Mouse (Mus musculus) liver, adult 2 months (tissue): ENCODE measurements around the gene Foxd4. TPM values are rescaled to one million over a fixed set of nuclear protein-coding genes. Genes with fewer than 3 reads are reported as not detected.

Experiments
- DNase-seq: peaks from one replicate; pipeline ENCODE4 v3.0.0-alpha.2; 2011; ENCODE audit warnings: low read depth, low spot score; ENCODE audit errors: extremely low read depth
- H3K27ac ChIP-seq: fragments of 200-500 bp; replicated peaks from 2 replicates; pipeline ENCODE4 v1.5.1; 2012; ENCODE audit warnings: low read depth, mild to moderate bottlenecking, control low read depth, inconsistent platforms, low read length; ENCODE audit not compliant: insufficient read depth
- H3K27me3 ChIP-seq: fragments of 200-500 bp; 2 replicates; pipeline ENCODE4 v1.6.1; 2012; ENCODE audit warnings: mild to moderate bottlenecking, moderate library complexity, low read length, inconsistent platforms; ENCODE audit not compliant: control insufficient read depth, insufficient read depth
- H3K36me3 ChIP-seq: fragments of 200-500 bp; 2 replicates; pipeline ENCODE4 v1.6.1; 2012; ENCODE audit warnings: low read length, inconsistent platforms; ENCODE audit not compliant: control insufficient read depth, insufficient read depth
- H3K4me1 ChIP-seq: fragments of 200-500 bp; 2 replicates; pipeline ENCODE4 v1.6.1; 2011; ENCODE audit warnings: low read length; ENCODE audit not compliant: control insufficient read depth, insufficient read depth
- H3K4me3 ChIP-seq: fragments of 200-500 bp; 2 replicates; pipeline ENCODE4 v1.5.1; 2011; ENCODE audit warnings: low read depth, mild to moderate bottlenecking, control low read depth, low read length, moderate library complexity; ENCODE audit not compliant: insufficient read depth
- H3K79me2 ChIP-seq: fragments of 200-500 bp; 2 replicates; pipeline ENCODE4 v1.6.1; 2012; ENCODE audit warnings: inconsistent platforms, mild to moderate bottlenecking, low read length, moderate library complexity; ENCODE audit not compliant: control insufficient read depth, insufficient read depth
- H3K9ac ChIP-seq: fragments of 200-500 bp; 2 replicates; pipeline ENCODE4 v1.6.1; 2012; ENCODE audit warnings: low read depth, mild to moderate bottlenecking, control low read depth, inconsistent platforms, low read length
- CTCF ChIP-seq: fragments of 200-500 bp; IDR thresholded peaks from 2 replicates; pipeline ENCODE4 v1.5.1; 2011; ENCODE audit warnings: low read depth, low read length, control low read depth
- POLR2A ChIP-seq: fragments of 200-500 bp; IDR thresholded peaks from 2 replicates; pipeline ENCODE4 v1.6.1; 2011; ENCODE audit warnings: low read length, control low read depth; ENCODE audit not compliant: insufficient read depth; ENCODE audit errors: extremely low read depth
- WGBS: fragments of 180-500 bp; shearing (Covaris S2); methylation state at CpG from one replicate; pipeline ENCODE4 v1.1.7; 2018; 5-methylcytosine and 5-hydroxymethylcytosine counted together
- polyA plus RNA-seq: library from polyadenylated mRNA; depleted of rRNA; stranded (reverse); fragments of >200 nt; gene quantifications from 2 replicates; pipeline ENCODE4 v1.2.3, GENCODE M21; 2012; rRNA removed
- total RNA-seq: library from RNA; depleted of rRNA; stranded (reverse); fragments of >200 nt; gene quantifications from 2 replicates; pipeline ENCODE4 v1.2.3, GENCODE M21; 2014; rRNA removed

The Foxd4 gene
- total and polyA plus RNA-seq, 2 experiments = not detected

- WGBS = 23% methylated on average over 18 of the region's 18 CpGs
- H3K4me1 ChIP-seq = no peaks in the 10 kb centered on the region
- H3K79me2 ChIP-seq = no peaks in the 10 kb centered on the region
- peak; percentile 84 for TF ChIP-seq CTCF
- TF ChIP-seq POLR2A = no peak
- H3K9ac ChIP-seq = no peak overlapping the region
- DNase-seq = peak; percentile 26
- no peak overlapping the region for H3K27ac ChIP-seq
- H3K36me3 ChIP-seq = no peaks in the 10 kb centered on the region
- no peaks in the 10 kb centered on the region for H3K27me3 ChIP-seq
- no peak overlapping the region for H3K4me3 ChIP-seq
Measured at GRCm38 (mm10) chr19:24871037-24871635, 29.9 kb downstream of the Foxd4 start.

DNA sequence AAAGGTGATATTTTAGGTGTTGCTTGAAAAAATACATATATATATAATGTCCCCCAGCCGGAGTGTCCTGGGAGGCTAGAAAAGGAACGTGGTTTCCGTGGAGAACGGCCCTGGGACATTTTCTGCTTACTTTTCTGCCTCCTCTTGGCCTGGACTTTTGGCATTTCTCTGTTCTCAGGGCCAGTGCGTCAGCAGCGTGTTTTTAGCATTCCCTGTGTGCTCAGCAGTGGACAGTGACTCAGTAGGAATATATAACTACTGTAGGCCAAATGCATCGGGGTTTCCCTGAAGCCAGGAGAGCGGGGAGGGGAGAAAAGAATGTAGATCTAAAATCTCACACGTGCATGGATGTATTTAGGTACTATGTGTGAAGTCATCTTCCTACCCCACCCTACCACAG, 35.6 kb downstream of the Foxd4 start:
- no peaks in the 10 kb centered on the region for H3K79me2 ChIP-seq
- no peak for DNase-seq
- H3K4me1 ChIP-seq = no peaks in the 10 kb centered on the region
- no peak overlapping the region for H3K9ac ChIP-seq
- H3K4me3 ChIP-seq = no peak overlapping the region
- 83% methylated on average over 9 of the region's 9 CpGs for WGBS
- TF ChIP-seq CTCF (no peak), POLR2A (no peak)
- H3K27ac ChIP-seq = no peak overlapping the region
- H3K27me3 ChIP-seq = peaks cover 7% of the 10 kb centered on the region
- H3K36me3 ChIP-seq = no peaks in the 10 kb centered on the region

DNA sequence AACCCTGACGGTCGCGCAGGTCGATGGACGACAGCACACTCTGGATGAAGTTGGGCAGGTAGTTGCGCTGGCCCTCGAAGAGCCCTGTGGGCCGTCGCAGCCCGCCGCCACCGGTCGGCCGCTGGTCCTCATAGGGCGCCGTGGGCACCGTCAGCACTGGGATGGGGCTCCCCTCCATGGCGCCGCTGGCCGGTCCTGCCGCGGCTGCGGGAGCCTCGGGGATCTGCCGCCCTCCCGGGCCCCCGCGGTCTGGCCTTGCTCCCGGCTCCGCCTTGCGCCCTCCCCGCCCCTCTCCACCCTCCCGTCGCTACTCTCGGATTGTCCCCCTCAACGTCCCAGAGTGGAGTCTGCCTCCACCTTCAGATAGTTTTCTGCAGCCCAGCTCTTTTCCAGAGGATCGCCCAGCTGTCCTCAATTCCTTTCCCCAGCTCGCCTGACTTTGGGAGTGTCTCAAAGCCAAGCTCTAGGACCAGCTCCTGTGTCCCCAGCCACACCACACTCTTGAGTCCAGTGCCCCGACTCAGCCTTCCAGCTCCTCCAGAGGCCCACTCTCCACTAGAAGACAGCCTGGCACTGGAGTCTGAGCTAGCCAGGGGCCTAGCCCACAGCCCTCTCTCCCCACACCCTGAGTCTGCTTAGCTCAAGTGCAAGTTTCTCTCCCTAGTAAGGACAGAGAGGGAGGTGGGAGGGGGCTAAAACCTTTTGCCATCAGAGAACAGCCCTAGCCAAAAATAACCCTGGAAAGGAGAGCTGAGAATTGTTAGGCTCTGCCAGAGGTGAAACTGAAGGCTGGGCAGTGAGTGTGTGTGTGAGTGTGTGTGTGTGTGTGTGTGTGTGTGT, 39.2 kb downstream of the Foxd4 start, which contains the start of gene Pgm5:
TSS of gene Pgm5 (minus strand) at position 244 of the 840 bp plus-strand sequence.
- Histone ChIP-seq H3K36me3 (no peaks in the 10 kb centered on the region), H3K27ac (no peak within 1 kb of the TSS), H3K27me3 (peaks cover 7% of the 10 kb centered on the region), H3K9ac (peak within 1 kb of the TSS; percentile 69), H3K4me1 (no peaks in the 10 kb centered on the region), H3K4me3 (peak within 1 kb of the TSS; percentile 55), H3K79me2 (no peaks in the 10 kb centered on the region)
- WGBS = 3% methylated on average over 39 of the region's 39 CpGs
- no peak for DNase-seq
- TF ChIP-seq POLR2A (no peak), CTCF (no peak)

DNA sequence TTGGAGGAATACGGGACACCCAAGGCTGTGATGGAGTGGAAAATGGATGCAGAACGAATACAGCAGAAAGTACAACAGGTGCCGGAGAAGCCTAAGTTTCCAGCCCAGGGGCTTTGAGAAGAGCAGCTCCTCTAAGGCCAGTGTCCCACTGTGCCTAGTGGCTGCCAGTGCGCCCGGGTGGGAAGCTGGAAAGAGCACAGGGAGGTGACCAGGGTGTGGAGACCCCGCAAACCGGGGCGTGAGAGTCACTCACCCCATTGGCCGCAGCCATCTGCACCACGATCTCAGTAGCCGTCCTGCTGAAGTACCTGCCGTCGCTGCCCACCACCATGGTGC, 39.8 kb downstream of the Foxd4 start:
- Histone ChIP-seq H3K36me3 (no peaks in the 10 kb centered on the region), H3K79me2 (no peaks in the 10 kb centered on the region), H3K4me3 (peak overlapping the region; percentile 55), H3K9ac (peak overlapping the region; percentile 69), H3K4me1 (no peaks in the 10 kb centered on the region), H3K27me3 (peaks cover 7% of the 10 kb centered on the region), H3K27ac (no peak overlapping the region)
- no peak for TF ChIP-seq POLR2A
- 22% methylated on average over 13 of the region's 13 CpGs for WGBS
- DNase-seq = no peak

DNA sequence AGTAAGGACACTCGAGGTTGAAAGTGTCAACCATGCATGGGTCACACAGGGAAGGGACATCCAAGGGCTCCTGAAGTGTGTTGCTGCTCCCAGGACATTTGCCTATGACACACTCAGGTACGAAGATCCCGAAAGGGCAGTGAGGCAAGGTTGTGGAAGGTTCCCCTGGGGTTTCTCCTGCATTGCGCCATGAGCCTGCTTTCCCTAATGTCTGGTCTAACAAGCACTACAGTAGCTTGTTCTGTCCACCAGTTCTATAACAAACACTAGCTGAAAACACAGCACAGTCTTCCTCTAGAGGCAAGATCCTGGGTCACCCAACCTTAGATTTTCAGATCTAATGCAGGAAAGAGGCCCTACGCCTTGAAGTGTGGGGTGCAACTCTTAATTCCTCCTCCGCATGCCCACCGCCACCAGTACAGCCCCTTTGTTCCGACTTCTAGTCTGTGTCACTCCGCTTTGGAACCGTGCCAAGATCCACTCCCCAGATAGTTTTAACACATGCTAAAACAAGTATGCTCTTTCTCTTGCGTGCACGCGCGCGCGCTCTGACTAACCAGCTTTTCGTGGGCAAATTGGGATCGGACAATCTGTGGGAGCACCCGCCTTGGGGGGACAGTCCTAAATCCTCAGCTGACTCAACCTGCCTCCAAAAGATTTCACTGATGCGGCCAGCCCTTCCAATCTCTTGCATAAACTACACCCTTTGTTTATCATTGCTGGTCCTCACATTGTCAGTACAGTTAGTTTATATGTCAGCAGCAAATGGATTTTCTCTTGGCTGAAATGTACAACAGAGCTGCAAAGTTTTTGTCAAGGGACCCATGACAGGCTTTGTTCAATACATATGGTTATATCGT, 49.3 kb downstream of the Foxd4 start:
- no peak for DNase-seq
- no peak overlapping the region for H3K4me3 ChIP-seq
- no peak overlapping the region for H3K27ac ChIP-seq
- H3K79me2 ChIP-seq = no peaks in the 10 kb centered on the region
- H3K36me3 ChIP-seq = no peaks in the 10 kb centered on the region
- no peaks in the 10 kb centered on the region for H3K4me1 ChIP-seq
- 87% methylated on average over 21 of the region's 21 CpGs for WGBS
- no peak for TF ChIP-seq POLR2A
- no peak for TF ChIP-seq CTCF
- no peaks in the 10 kb centered on the region for H3K27me3 ChIP-seq
- no peak overlapping the region for H3K9ac ChIP-seq

Other genes starting within 250 kb of the Foxd4 start
- under 0.01 TPM in 1 of 2 replicates, not detected in the other for gene Tmem252, start 227.2 kb downstream of the Foxd4 start, total RNA-seq
- gene Tmem252, start 227.2 kb downstream of the Foxd4 start, polyA plus RNA-seq = not detected in 2 replicates
- 1.1 and 1.7 TPM in 2 replicates for gene Pgm5, start 39.3 kb downstream of the Foxd4 start, total RNA-seq
- 0.46 and 0.66 TPM in 2 replicates for gene Pgm5, start 39.3 kb downstream of the Foxd4 start, polyA plus RNA-seq
- 86.5 and 94.5 TPM in 2 replicates for gene Gm10053, start 25.5 kb downstream of the Foxd4 start, total RNA-seq
- 21.8 and 22.9 TPM in 2 replicates for gene Gm10053, start 25.5 kb downstream of the Foxd4 start, polyA plus RNA-seq
- 8.5 and 9.7 TPM in 2 replicates for gene Cbwd1, start 60.4 kb upstream of the Foxd4 start, total RNA-seq
- 0.82 and 1.1 TPM in 2 replicates for gene Cbwd1, start 60.4 kb upstream of the Foxd4 start, polyA plus RNA-seq
- gene Dock8, start 98.3 kb upstream of the Foxd4 start, total RNA-seq = 8.9 and 10.9 TPM in 2 replicates
- gene Dock8, start 98.3 kb upstream of the Foxd4 start, polyA plus RNA-seq = 9.7 and 10.8 TPM in 2 replicates